Mouse (Mus musculus): ENCODE measurements around the gene Adgrg2. TPM values are rescaled to one million over a fixed set of nuclear protein-coding genes. Genes with fewer than 3 reads are reported as not detected.

Gene Adgrg2
- polyA plus RNA-seq, 1 experiment from 2014 or later: 2.8 TPM

DNA sequence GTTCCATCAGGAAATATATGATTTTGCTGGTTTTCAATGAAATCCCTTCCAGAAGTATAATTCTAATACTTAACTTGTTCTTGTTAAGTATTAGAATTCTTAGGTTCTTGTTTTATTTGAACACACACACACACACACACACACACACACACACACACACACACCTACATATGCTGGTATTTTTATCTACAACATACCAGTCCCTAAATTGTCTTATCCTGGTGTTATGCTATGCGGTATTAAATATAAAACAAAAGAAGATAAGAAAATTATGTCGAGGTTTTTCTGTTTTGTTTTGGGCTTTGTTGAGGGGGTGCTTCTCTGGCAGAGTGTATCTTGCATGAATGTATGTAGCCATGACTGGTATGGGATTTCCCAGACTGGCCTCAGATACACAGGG is 99.3 kb downstream of the Adgrg2 start:
- Histone ChIP-seq H3K4me2 (ENCODE audit: low read length) (no peak overlapping the region), H3K27ac (replicated peaks; ENCODE audit: low read depth, low read length) (no peak overlapping the region), H3K9ac (replicated peaks; ENCODE audit: low read length) (no peak overlapping the region), H3K27me3 (ENCODE audit: control insufficient read depth, insufficient read depth, low read length) (no peaks in the 10 kb centered on the region), H3K4me1 (ENCODE audit: control insufficient read depth, insufficient read depth, low read length) (no peaks in the 10 kb centered on the region), H3K9me3 (ENCODE audit: control insufficient read depth, low read length) (no peaks in the 10 kb centered on the region), H3K4me3 (replicated peaks; ENCODE audit: low read depth, low read length) (no peak overlapping the region), H3K36me3 (ENCODE audit: control insufficient read depth, insufficient read depth, low read length) (no peaks in the 10 kb centered on the region)
- 83% methylated on average over 2 of the region's 2 CpGs for WGBS
- DNase-seq: no peak
- no peak for ATAC-seq (ENCODE audit: low FRiP score, low TSS enrichment)

- Histone ChIP-seq H3K4me2 (ENCODE audit: low read length) (no peak overlapping the region), H3K36me3 (ENCODE audit: control insufficient read depth, insufficient read depth, low read length) (no peaks in the 10 kb centered on the region), H3K27ac (replicated peaks; ENCODE audit: low read depth, low read length) (no peak overlapping the region), H3K9ac (replicated peaks; ENCODE audit: low read length) (no peak overlapping the region), H3K4me3 (replicated peaks; ENCODE audit: low read depth, low read length) (no peak overlapping the region), H3K27me3 (ENCODE audit: control insufficient read depth, insufficient read depth, low read length) (no peaks in the 10 kb centered on the region), H3K4me1 (ENCODE audit: control insufficient read depth, insufficient read depth, low read length) (no peaks in the 10 kb centered on the region), H3K9me3 (ENCODE audit: control insufficient read depth, low read length) (no peaks in the 10 kb centered on the region)
- 24% methylated on average over 3 of the region's 3 CpGs for WGBS
- ATAC-seq (ENCODE audit: low FRiP score, low TSS enrichment) (no peak), DNase-seq (peak; percentile 53)
These were observed 103.8 kb downstream of the Adgrg2 start for GRCm38 (mm10) chrX:160494333-160494732.

GRCm38 (mm10) chrX:160494921-160495320 is 104.4 kb downstream of the Adgrg2 start:
- no peak for ATAC-seq (ENCODE audit: low FRiP score, low TSS enrichment)

DNA sequence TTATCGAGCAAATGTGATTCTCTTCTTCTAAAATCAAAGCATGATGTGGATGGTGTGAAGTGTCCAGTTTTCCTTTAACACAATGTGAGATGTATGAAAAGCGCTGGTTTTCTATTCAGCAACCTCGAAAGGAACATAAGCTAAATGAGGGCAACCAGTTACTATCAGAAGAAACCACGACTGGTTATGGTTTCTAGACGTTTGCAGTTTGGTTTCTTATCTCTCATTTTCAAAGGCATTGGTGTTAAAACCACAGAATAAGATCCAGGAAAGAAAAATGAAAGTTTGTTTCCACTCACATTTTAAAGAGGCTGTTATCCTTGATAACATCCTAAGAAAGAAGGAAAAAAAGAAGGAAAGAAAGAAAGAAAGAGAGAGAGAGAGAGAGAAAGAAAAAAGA is 106.0 kb downstream of the Adgrg2 start:
- 79% methylated on average over 5 of the region's 5 CpGs for WGBS
- H3K27me3 ChIP-seq (ENCODE audit: control insufficient read depth, insufficient read depth, low read length): no peaks in the 10 kb centered on the region
- no peak overlapping the region for H3K4me3 ChIP-seq (replicated peaks; ENCODE audit: low read depth, low read length)
- no peaks in the 10 kb centered on the region for H3K4me1 ChIP-seq (ENCODE audit: control insufficient read depth, insufficient read depth, low read length)
- DNase-seq (no peak), ATAC-seq (ENCODE audit: low FRiP score, low TSS enrichment) (no peak)
- H3K4me2 ChIP-seq (ENCODE audit: low read length): no peak overlapping the region
- no peak overlapping the region for H3K27ac ChIP-seq (replicated peaks; ENCODE audit: low read depth, low read length)
- no peaks in the 10 kb centered on the region for H3K36me3 ChIP-seq (ENCODE audit: control insufficient read depth, insufficient read depth, low read length)
- no peaks in the 10 kb centered on the region for H3K9me3 ChIP-seq (ENCODE audit: control insufficient read depth, low read length)
- no peak overlapping the region for H3K9ac ChIP-seq (replicated peaks; ENCODE audit: low read length)

More at GRCm38 (mm10) chrX:160494921-160495320, 104.4 kb downstream of the Adgrg2 start:
- H3K9me3 ChIP-seq (ENCODE audit: control insufficient read depth, low read length): no peaks in the 10 kb centered on the region
- no peak overlapping the region for H3K27ac ChIP-seq (replicated peaks; ENCODE audit: low read depth, low read length)
- H3K36me3 ChIP-seq (ENCODE audit: control insufficient read depth, insufficient read depth, low read length): no peaks in the 10 kb centered on the region
- WGBS: 73% methylated on average over 6 of the region's 6 CpGs
- H3K4me2 ChIP-seq (ENCODE audit: low read length): no peak overlapping the region
- H3K4me1 ChIP-seq (ENCODE audit: control insufficient read depth, insufficient read depth, low read length): no peaks in the 10 kb centered on the region
- DNase-seq: no peak
- no peaks in the 10 kb centered on the region for H3K27me3 ChIP-seq (ENCODE audit: control insufficient read depth, insufficient read depth, low read length)
- H3K9ac ChIP-seq (replicated peaks; ENCODE audit: low read length): no peak overlapping the region
- no peak overlapping the region for H3K4me3 ChIP-seq (replicated peaks; ENCODE audit: low read depth, low read length)

GRCm38 (mm10) chrX:160501095-160501494 is 110.6 kb downstream of the Adgrg2 start:
- Histone ChIP-seq H3K4me2 (ENCODE audit: low read length) (no peak overlapping the region), H3K4me1 (ENCODE audit: control insufficient read depth, insufficient read depth, low read length) (no peaks in the 10 kb centered on the region), H3K27me3 (ENCODE audit: control insufficient read depth, insufficient read depth, low read length) (no peaks in the 10 kb centered on the region), H3K9me3 (ENCODE audit: control insufficient read depth, low read length) (no peaks in the 10 kb centered on the region), H3K36me3 (ENCODE audit: control insufficient read depth, insufficient read depth, low read length) (no peaks in the 10 kb centered on the region), H3K27ac (replicated peaks; ENCODE audit: low read depth, low read length) (no peak overlapping the region), H3K4me3 (replicated peaks; ENCODE audit: low read depth, low read length) (no peak overlapping the region), H3K9ac (replicated peaks; ENCODE audit: low read length) (no peak overlapping the region)
- ATAC-seq (ENCODE audit: low FRiP score, low TSS enrichment) (no peak), DNase-seq (no peak)
- WGBS: 93% methylated on average over 3 of the region's 3 CpGs

DNA sequence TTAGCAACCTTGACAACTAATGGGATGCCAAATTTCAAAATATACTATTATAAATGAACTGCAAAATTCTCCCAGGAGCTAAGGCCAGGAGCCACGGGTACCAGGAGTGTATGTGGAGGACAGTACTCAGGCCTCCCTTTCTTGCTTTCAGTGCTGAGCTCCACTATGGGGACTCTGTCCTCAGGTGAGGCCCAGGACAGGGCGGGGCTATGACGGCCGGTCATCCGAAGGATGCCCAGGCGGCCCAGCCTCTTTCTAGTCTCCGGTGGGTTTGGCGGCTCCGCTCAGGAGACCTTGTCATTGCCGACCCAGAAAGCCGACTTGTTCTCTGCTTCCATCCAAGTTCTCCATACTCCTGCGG is 111.2 kb downstream of the Adgrg2 start:
- H3K36me3 ChIP-seq (ENCODE audit: control insufficient read depth, insufficient read depth, low read length): no peaks in the 10 kb centered on the region
- H3K27ac ChIP-seq (replicated peaks; ENCODE audit: low read depth, low read length): peak overlapping the region; percentile 78; the same call in 1 of the 2 replicates
- DNase-seq (no peak), ATAC-seq (ENCODE audit: low FRiP score, low TSS enrichment) (peak; percentile 78)
- no peaks in the 10 kb centered on the region for H3K9me3 ChIP-seq (ENCODE audit: control insufficient read depth, low read length)
- peak overlapping the region; percentile 53 for H3K4me2 ChIP-seq (ENCODE audit: low read length)
- peak overlapping the region; percentile 57 for H3K9ac ChIP-seq (replicated peaks; ENCODE audit: low read length)
- no peaks in the 10 kb centered on the region for H3K27me3 ChIP-seq (ENCODE audit: control insufficient read depth, insufficient read depth, low read length)
- 18% methylated on average over 12 of the region's 12 CpGs for WGBS
- peak overlapping the region; percentile 52 for H3K4me3 ChIP-seq (replicated peaks; ENCODE audit: low read depth, low read length)
- H3K4me1 ChIP-seq (ENCODE audit: control insufficient read depth, insufficient read depth, low read length): no peaks in the 10 kb centered on the region

DNA sequence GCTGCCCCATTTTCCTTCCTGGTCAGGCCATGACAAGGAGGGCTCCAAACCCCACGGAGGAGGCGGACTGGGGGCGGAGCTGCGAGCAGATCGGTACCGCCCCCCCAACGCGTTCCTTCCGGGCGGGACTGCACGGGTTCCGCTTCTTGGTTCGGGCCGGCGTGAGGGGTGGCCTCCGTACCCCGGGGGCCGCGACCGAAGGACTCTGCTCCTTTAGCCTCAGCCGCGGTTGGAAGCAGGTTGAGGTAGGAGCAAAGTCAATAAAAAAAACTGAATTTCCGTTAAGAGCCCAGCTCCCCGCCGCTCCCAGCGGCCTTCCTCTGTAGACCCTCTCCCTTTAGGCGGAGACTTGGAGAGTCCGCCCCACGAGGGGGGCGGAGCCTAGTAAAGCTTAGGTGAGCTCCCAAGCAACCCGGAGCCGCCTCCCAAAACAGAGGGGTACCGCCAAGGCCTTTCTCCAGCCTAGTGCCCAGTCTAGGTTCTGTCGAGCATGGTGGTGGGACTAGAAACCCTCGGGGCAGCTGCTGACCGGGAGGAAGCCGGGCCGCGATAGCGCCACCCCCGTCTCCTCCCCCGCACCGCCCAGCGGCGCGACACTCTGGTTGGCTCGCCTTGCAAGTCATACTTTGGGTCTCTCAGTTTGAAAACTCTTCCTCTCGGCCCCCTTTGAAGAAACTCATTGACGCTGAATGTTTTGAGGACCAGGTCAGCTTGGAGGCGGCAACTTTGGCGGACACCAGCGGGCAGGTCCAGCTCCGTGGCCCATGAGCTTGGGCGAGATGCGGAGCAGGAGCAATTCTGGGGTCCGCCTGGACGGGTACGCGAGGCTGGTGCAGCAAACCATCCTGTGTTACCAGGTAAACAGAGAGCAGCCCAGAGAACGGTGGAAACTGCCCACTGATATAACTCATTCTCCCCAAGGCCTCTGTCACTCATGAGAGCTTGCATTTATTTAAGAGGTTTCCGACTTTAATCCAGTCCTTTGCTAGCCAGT is 111.9 kb downstream of the Adgrg2 start, which contains the start of gene Phka2:
Phka2 (plus strand) TSS at position 119 of the 994 bp plus-strand sequence.
- Histone ChIP-seq H3K4me2 (ENCODE audit: low read length) (peak within 1 kb of the TSS; percentile 59), H3K36me3 (ENCODE audit: control insufficient read depth, insufficient read depth, low read length) (no peaks in the 10 kb centered on the region), H3K27ac (replicated peaks; ENCODE audit: low read depth, low read length) (peak within 1 kb of the TSS; percentile 78), H3K4me1 (ENCODE audit: control insufficient read depth, insufficient read depth, low read length) (no peaks in the 10 kb centered on the region), H3K4me3 (replicated peaks; ENCODE audit: low read depth, low read length) (peak within 1 kb of the TSS; percentile 52), H3K27me3 (ENCODE audit: control insufficient read depth, insufficient read depth, low read length) (no peaks in the 10 kb centered on the region), H3K9me3 (ENCODE audit: control insufficient read depth, low read length) (no peaks in the 10 kb centered on the region), H3K9ac (replicated peaks; ENCODE audit: low read length) (peak within 1 kb of the TSS; percentile 57)
- peak; percentile 88 for DNase-seq
- peak; percentile 97 for ATAC-seq (ENCODE audit: low FRiP score, low TSS enrichment)
- 21% methylated on average over 61 of the region's 61 CpGs for WGBS

DNA sequence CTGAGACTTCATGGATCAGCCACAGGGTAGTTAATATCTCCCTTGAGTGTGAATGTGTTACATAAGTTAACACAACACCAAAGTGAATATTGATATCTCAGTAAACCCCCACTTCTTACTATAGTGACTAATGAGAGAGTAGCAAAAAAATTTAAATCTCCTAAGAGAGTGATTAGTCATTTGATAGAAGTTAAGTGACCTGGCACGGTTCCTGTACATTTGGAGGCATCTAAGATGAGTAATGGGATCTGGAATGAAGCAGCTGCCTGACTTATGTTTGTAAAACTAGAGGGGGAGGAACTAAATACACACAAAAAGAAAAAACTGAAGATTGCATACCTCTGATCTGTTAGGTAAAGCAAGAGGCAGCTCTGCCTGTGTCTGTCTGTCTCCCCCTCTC is 118.6 kb downstream of the Adgrg2 start:
- Histone ChIP-seq H3K4me1 (ENCODE audit: control insufficient read depth, insufficient read depth, low read length) (no peaks in the 10 kb centered on the region), H3K27me3 (ENCODE audit: control insufficient read depth, insufficient read depth, low read length) (no peaks in the 10 kb centered on the region), H3K4me3 (replicated peaks; ENCODE audit: low read depth, low read length) (no peak overlapping the region), H3K27ac (replicated peaks; ENCODE audit: low read depth, low read length) (no peak overlapping the region), H3K9ac (replicated peaks; ENCODE audit: low read length) (no peak overlapping the region), H3K9me3 (ENCODE audit: control insufficient read depth, low read length) (no peaks in the 10 kb centered on the region), H3K36me3 (ENCODE audit: control insufficient read depth, insufficient read depth, low read length) (no peaks in the 10 kb centered on the region), H3K4me2 (ENCODE audit: low read length) (no peak overlapping the region)
- WGBS: 83% methylated on average over 1 of the region's 1 CpGs
- DNase-seq (no peak), ATAC-seq (ENCODE audit: low FRiP score, low TSS enrichment) (no peak)

GRCm38 (mm10) chrX:160510197-160510596 is 119.7 kb downstream of the Adgrg2 start:
- DNase-seq (no peak), ATAC-seq (ENCODE audit: low FRiP score, low TSS enrichment) (no peak)
- Histone ChIP-seq H3K9ac (replicated peaks; ENCODE audit: low read length) (no peak overlapping the region), H3K4me1 (ENCODE audit: control insufficient read depth, insufficient read depth, low read length) (no peaks in the 10 kb centered on the region), H3K9me3 (ENCODE audit: control insufficient read depth, low read length) (no peaks in the 10 kb centered on the region), H3K36me3 (ENCODE audit: control insufficient read depth, insufficient read depth, low read length) (no peaks in the 10 kb centered on the region), H3K27ac (replicated peaks; ENCODE audit: low read depth, low read length) (no peak overlapping the region), H3K27me3 (ENCODE audit: control insufficient read depth, insufficient read depth, low read length) (no peaks in the 10 kb centered on the region), H3K4me2 (ENCODE audit: low read length) (no peak overlapping the region), H3K4me3 (replicated peaks; ENCODE audit: low read depth, low read length) (no peak overlapping the region)
- WGBS: 79% methylated on average over 2 of the region's 2 CpGs
